Mouse (Mus musculus) MEL (cell line): ENCODE measurements around the gene Arhgap19. TPM values are rescaled to one million over a fixed set of nuclear protein-coding genes. Genes with fewer than 3 reads are reported as not detected.
A peak's percentile ranks its signal among the peaks of the same experiment; 100 is the strongest.

Source experiments
- DNase-seq: peaks from one replicate; pipeline ENCODE4 v3.0.0; 2011; ENCODE audit warnings: low read depth, low spot score
- H3K27ac ChIP-seq: 2 replicates; pipeline ENCODE4 v1.5.1; 2012; ENCODE audit warnings: low read depth, mild to moderate bottlenecking, control low read depth, low read length, moderate library complexity; ENCODE audit not compliant: control insufficient read depth
- H3K27me3 ChIP-seq, 2 experiments: fragments of 150-350 bp in 1 of 2; sonication (generic) in 1 of 2; 2 replicates each; pipeline ENCODE4 v1.6.1; 2012; ENCODE audit warnings: low read length in 2 of 2, mild to moderate bottlenecking in 2 of 2, improper control_type of control experiment in 1 of 2, moderate library complexity in 1 of 2; ENCODE audit not compliant: insufficient read depth in 2 of 2, control insufficient read depth in 1 of 2
- H3K36me3 ChIP-seq, 2 experiments: 2 replicates each; pipeline ENCODE4 v1.6.1; 2012 to 2014; ENCODE audit warnings: low read length in 2 of 2, improper control_type of control experiment in 1 of 2, inconsistent platforms in 1 of 2, mild to moderate bottlenecking in 1 of 2; ENCODE audit not compliant: insufficient read depth in 2 of 2, control insufficient read depth in 1 of 2
- H3K4me1 ChIP-seq, 2 experiments: fragments of 150-350 bp in 1 of 2; sonication (generic) in 1 of 2; 2 replicates each; pipeline ENCODE4 v1.6.1; 2012; ENCODE audit warnings: low read length in 2 of 2, improper control_type of control experiment in 1 of 2, mild to moderate bottlenecking in 1 of 2; ENCODE audit not compliant: insufficient read depth in 2 of 2, control insufficient read depth in 1 of 2
- H3K4me3 ChIP-seq, 2 experiments: fragments of 150-350 bp in 1 of 2; sonication (generic) in 1 of 2; 2 replicates each; pipeline ENCODE4 v1.5.1; 2012; ENCODE audit warnings: low read depth in 2 of 2, low read length in 2 of 2, mild to moderate bottlenecking in 2 of 2, moderate library complexity in 2 of 2, control low read depth in 1 of 2, improper control_type of control experiment in 1 of 2; ENCODE audit not compliant: control insufficient read depth in 1 of 2, insufficient read depth in 1 of 2
- H3K79me2 ChIP-seq: 2 replicates; pipeline ENCODE4 v1.6.1; 2012; ENCODE audit warnings: mild to moderate bottlenecking, low read length, moderate library complexity; ENCODE audit not compliant: control insufficient read depth, poor library complexity, insufficient read depth
- H3K9ac ChIP-seq: 2 replicates; pipeline ENCODE4 v1.6.1; 2012; ENCODE audit warnings: low read depth, mild to moderate bottlenecking, control low read depth, low read length, moderate library complexity; ENCODE audit not compliant: control insufficient read depth, poor library complexity, severe bottlenecking
- H3K9me3 ChIP-seq: fragments of 150-350 bp; sonication (generic); replicated peaks from 2 replicates; pipeline ENCODE4 v1.6.1; 2012; ENCODE audit warnings: mild to moderate bottlenecking, low read length, improper control_type of control experiment, moderate library complexity; ENCODE audit not compliant: insufficient read depth
- CHD2 ChIP-seq: IDR thresholded peaks from 2 replicates; pipeline ENCODE4 v1.6.1; 2011; ENCODE audit warnings: low read length, improper control_type of control experiment
- CTCF ChIP-seq, 3 experiments: IDR thresholded peaks in 2 of 3; conservative IDR thresholded peaks in 1 of 3; 2 replicates each; pipeline ENCODE4 v1.5.1; 2011 to 2012; ENCODE audit warnings: low read length in 3 of 3, low read depth in 2 of 3, mild to moderate bottlenecking in 2 of 3, improper control_type of control experiment in 1 of 3, inconsistent platforms in 1 of 3, mixed read lengths in 1 of 3, moderate library complexity in 1 of 3; ENCODE audit not compliant: control insufficient read depth in 1 of 3, insufficient read depth in 1 of 3, poor library complexity in 1 of 3, severe bottlenecking in 1 of 3
- E2F4 ChIP-seq: IDR thresholded peaks from 2 replicates; pipeline ENCODE4 v1.6.1; 2011; ENCODE audit warnings: low read depth, low read length, improper control_type of control experiment, borderline replicate concordance
- EP300 ChIP-seq, 2 experiments: IDR thresholded peaks; 2 replicates each; pipeline ENCODE4 v1.6.1; 2011; ENCODE audit warnings: improper control_type of control experiment in 2 of 2, low read length in 2 of 2, low read depth in 1 of 2, mild to moderate bottlenecking in 1 of 2
- GABPA ChIP-seq: IDR thresholded peaks from 2 replicates; pipeline ENCODE4 v1.6.1; 2012; ENCODE audit warnings: low read depth, mild to moderate bottlenecking, inconsistent platforms, low read length, improper control_type of control experiment, moderate library complexity
- GATA1 ChIP-seq: IDR thresholded peaks from 2 replicates; pipeline ENCODE4 v1.6.1; 2011; ENCODE audit warnings: low read depth, low read length, improper control_type of control experiment
- HCFC1 ChIP-seq: IDR thresholded peaks from 2 replicates; pipeline ENCODE4 v1.6.1; 2012; ENCODE audit warnings: low read depth, mild to moderate bottlenecking, inconsistent platforms, low read length, improper control_type of control experiment, moderate library complexity
- JUND ChIP-seq: IDR thresholded peaks from 2 replicates; pipeline ENCODE4 v1.6.1; 2011; ENCODE audit warnings: low read depth, mild to moderate bottlenecking, improper control_type of control experiment, low read length
- MAX ChIP-seq: IDR thresholded peaks from 2 replicates; pipeline ENCODE4 v1.6.1; 2011; ENCODE audit warnings: low read length, improper control_type of control experiment
- MAZ ChIP-seq: IDR thresholded peaks from 2 replicates; pipeline ENCODE4 v1.6.1; 2012; ENCODE audit warnings: low read depth, mild to moderate bottlenecking, inconsistent platforms, low read length, improper control_type of control experiment
- MYB ChIP-seq: IDR thresholded peaks from 2 replicates; pipeline ENCODE4 v1.6.1; 2011; ENCODE audit warnings: mild to moderate bottlenecking, low read depth, low read length, improper control_type of control experiment
- NELFE ChIP-seq: IDR thresholded peaks from 2 replicates; pipeline ENCODE4 v1.6.1; 2011; ENCODE audit warnings: low read depth, low read length, improper control_type of control experiment
- POLR2AphosphoS5 ChIP-seq: IDR thresholded peaks from 2 replicates; pipeline ENCODE4 v1.6.1; 2012; ENCODE audit warnings: low read depth, borderline replicate concordance, mild to moderate bottlenecking, inconsistent platforms, low read length, moderate library complexity, mixed read lengths
- RAD21 ChIP-seq: IDR thresholded peaks from 2 replicates; pipeline ENCODE4 v1.6.1; 2011; ENCODE audit warnings: mild to moderate bottlenecking, low read depth, low read length, improper control_type of control experiment
- SIN3A ChIP-seq: IDR thresholded peaks from 2 replicates; pipeline ENCODE4 v1.6.1; 2012; ENCODE audit warnings: low read length, improper control_type of control experiment, inconsistent platforms
- SMC3 ChIP-seq: IDR thresholded peaks from 2 replicates; pipeline ENCODE4 v1.6.1; 2011; ENCODE audit warnings: low read depth, low read length, improper control_type of control experiment
- TBP ChIP-seq: IDR thresholded peaks from 2 replicates; pipeline ENCODE4 v1.8.0; 2011; ENCODE audit warnings: low read depth, low read length, improper control_type of control experiment
- TCF12 ChIP-seq: IDR thresholded peaks from 2 replicates; pipeline ENCODE4 v1.6.1; 2014; ENCODE audit warnings: low read depth, mild to moderate bottlenecking, inconsistent platforms, low read length, improper control_type of control experiment, moderate library complexity
- ZMIZ1 ChIP-seq: IDR thresholded peaks from 2 replicates; pipeline ENCODE4 v1.6.1; 2012; ENCODE audit warnings: low read depth, mild to moderate bottlenecking, inconsistent platforms, low read length, improper control_type of control experiment, moderate library complexity
- ZNF384 ChIP-seq: IDR thresholded peaks from 2 replicates; pipeline ENCODE4 v1.6.1; 2012; ENCODE audit warnings: low read depth, mild to moderate bottlenecking, inconsistent platforms, low read length, improper control_type of control experiment
- polyA plus RNA-seq, 2 experiments: library from polyadenylated mRNA; stranded (reverse) in 1 of 2; unstranded in 1 of 2; fragments of >175 nt in 1 of 2; fragments of >200 nt in 1 of 2; gene quantifications; 2 replicates each; pipeline versions ENCODE4 v1.2.1 to v1.2.4; 2012; ENCODE audit warnings: low replicate concordance in 2 of 2, low read depth in 1 of 2; ENCODE audit not compliant: insufficient read length in 2 of 2, insufficient read depth in 1 of 2, missing spikeins in 1 of 2
- total RNA-seq: library from RNA; depleted of rRNA; stranded (reverse); fragments of 300-350 nt; gene quantifications from 2 replicates; pipeline ENCODE4 v1.2.3, GENCODE M21; 2012

Arhgap19 gene
- total and polyA plus RNA-seq, 3 experiments: 47.5 to 67.9 TPM; not detected in 1

- H3K4me1 ChIP-seq: no peaks in the 10 kb centered on the region
- TF ChIP-seq CTCF (IDR thresholded peaks at IDR 0.05 in 2 of 3, conservative IDR thresholded peaks at IDR 0.05 in 1 of 3; ENCODE audit: control insufficient read depth in 1 of 3, insufficient read depth in 1 of 3, low read depth in 2 of 3, low read length in 3 of 3, poor library complexity in 1 of 3, severe bottlenecking in 1 of 3) (peak; percentile 21 to 62 (median 56); a peak in 4 of 6 replicates), SMC3 (peak; percentile 69), RAD21 (peak; percentile 33), NELFE (no peak)
- H3K79me2 ChIP-seq: no peaks in the 10 kb centered on the region
- no peak overlapping the region for H3K9ac ChIP-seq
- DNase-seq: no peak
- H3K27ac ChIP-seq: no peak overlapping the region
- H3K4me3 ChIP-seq: no peak overlapping the region
- H3K9me3 ChIP-seq: no peaks in the 10 kb centered on the region
- no peaks in the 10 kb centered on the region for H3K27me3 ChIP-seq
- H3K36me3 ChIP-seq: peaks cover 0 to 63% of the 10 kb centered on the region in 2 experiments; a peak in 2 of 4 replicates
These were observed 24.3 kb downstream of the Arhgap19 start for GRCm38 (mm10) chr19:41777514-41777913.

GRCm38 (mm10) chr19:41768711-41769110 is 33.1 kb downstream of the Arhgap19 start:
- Histone ChIP-seq H3K9me3 (no peaks in the 10 kb centered on the region), H3K4me3 (no peak overlapping the region), H3K4me1 (no peaks in the 10 kb centered on the region), H3K79me2 (no peaks in the 10 kb centered on the region), H3K9ac (no peak overlapping the region), H3K27me3 (no peaks in the 10 kb centered on the region), H3K27ac (no peak overlapping the region), H3K36me3 (peaks cover 0 to 11% of the 10 kb centered on the region in 2 experiments; a peak in 2 of 4 replicates)
- TF ChIP-seq JUND (no peak), MYB (no peak), MAZ (no peak), SIN3A (no peak), TCF12 (no peak), TBP (no peak), POLR2AphosphoS5 (no peak), E2F4 (no peak), SMC3 (no peak), GATA1 (no peak), GABPA (no peak), HCFC1 (no peak), ZMIZ1 (no peak), MAX (no peak), NELFE (no peak), ZNF384 (no peak), EP300 (IDR thresholded peaks at IDR 0.05; ENCODE audit: low read depth in 1 of 2, low read length in 2 of 2) (no peak), CHD2 (no peak)
- DNase-seq: no peak
